Mouse (Mus musculus): Measurements from ENCODE around the gene Clec11a. TPM values are rescaled to one million over a fixed set of nuclear protein-coding genes. Genes with fewer than 3 reads are reported as not detected.
"Not testable (repeated sequence)": the region's sequence is repeated elsewhere in the genome, so short reads cannot be mapped to it uniquely, and the experiment has no call there.

The Clec11a gene
- total RNA-seq, 2 experiments from 2014 or later = 4.2 to 5.4 TPM

DNA sequence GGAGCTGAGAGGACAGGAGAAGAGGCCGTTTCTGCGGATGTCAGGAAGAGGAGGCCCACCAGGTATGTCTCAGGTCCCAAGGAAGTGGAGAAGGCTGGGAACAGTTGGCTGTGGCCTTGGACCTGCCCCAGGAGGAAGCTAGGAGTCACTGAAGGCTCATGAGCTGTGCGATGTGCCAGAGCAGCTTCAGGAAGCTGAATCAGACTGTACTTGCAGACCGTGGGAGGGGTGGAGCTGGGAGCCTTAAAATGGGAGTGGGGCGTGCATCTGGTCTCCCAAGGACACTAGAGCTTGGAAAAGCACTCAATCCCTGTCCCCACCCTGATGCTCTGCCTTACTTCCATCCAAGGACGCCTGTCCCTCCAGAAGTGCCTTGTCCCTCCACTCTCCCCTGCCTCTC lies 19.9 kb upstream of the Clec11a start:
- no peak for DNase-seq

DNA sequence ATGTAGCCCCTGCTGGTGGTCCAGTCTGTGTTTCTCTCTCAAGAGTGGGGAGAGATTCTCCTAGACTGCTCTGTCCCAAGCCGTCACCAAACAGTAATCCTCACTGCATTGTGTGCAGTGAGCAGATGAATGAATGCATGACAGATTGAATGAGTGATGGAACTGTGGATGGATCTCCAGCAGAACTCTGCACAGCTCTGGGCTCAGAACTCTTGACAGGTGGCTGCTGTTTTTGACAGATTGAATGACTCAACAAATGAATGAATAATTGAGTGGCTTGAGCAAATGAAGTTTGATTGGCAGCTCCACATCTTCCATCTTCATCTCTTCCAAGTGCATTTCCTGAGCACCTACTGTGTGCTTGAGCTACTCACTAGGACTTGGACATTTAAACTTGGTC lies 15.6 kb upstream of the Clec11a start:
- DNase-seq = no peak

DNA sequence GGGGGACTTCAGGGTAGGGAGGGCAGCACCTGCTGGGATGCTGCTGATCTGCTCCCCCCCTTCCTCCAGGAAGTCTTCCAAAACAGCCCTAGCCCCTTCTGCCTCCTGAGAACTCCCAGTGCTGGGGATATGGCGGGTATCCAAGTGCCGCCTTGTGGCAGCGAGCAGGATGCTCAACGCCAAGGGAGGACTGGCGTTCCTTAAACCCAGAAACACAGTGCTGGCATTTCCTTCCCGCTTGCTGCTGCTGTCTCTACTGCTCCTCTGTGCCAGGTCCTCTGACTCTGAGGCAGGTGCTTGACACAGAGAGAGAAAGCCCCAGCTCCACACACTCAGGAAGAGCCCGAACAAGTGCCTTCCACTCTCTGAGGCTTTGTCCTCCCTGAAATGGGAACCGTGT lies 14.2 kb upstream of the Clec11a start:
- no peak for DNase-seq

GRCm38 (mm10) chr7:44317913-44318312 lies 11.2 kb upstream of the Clec11a start:
- peak; percentile 50 for DNase-seq

GRCm38 (mm10) chr7:44312484-44312883 lies 5.8 kb upstream of the Clec11a start:
- DNase-seq = no peak

DNA sequence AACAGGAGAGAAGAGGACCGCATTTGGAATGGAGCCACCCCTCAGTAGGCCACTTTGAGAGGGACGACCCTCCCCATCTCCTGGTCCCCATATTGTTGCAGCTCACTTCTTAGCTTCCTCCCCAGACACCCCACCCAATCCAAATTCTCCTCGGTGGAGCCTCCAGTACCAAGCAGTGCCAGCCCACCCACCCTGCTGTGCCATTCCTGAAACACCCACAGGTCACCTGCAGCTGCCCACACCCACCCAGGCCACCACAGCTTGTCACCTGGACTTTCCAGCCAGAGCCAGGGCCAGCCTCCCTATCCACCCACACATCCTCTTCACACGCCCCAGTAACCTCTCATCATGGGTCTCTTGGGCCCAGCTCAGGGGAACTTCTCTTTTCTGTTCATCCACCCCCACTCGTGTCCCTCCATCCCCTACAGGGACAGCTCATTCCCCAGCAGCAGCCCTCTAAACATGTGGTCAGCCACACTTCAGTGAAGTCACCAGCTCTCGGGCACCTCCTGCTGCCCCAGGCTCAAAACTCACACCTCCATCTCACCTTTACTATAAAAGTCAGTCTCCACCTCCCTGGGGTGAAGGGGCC lies 5.1 kb upstream of the Clec11a start:
- no peak for DNase-seq

- peak; percentile 65 for DNase-seq
Observed at GRCm38 (mm10) chr7:44310878-44311712, 4.4 kb upstream of the Clec11a start.

DNA sequence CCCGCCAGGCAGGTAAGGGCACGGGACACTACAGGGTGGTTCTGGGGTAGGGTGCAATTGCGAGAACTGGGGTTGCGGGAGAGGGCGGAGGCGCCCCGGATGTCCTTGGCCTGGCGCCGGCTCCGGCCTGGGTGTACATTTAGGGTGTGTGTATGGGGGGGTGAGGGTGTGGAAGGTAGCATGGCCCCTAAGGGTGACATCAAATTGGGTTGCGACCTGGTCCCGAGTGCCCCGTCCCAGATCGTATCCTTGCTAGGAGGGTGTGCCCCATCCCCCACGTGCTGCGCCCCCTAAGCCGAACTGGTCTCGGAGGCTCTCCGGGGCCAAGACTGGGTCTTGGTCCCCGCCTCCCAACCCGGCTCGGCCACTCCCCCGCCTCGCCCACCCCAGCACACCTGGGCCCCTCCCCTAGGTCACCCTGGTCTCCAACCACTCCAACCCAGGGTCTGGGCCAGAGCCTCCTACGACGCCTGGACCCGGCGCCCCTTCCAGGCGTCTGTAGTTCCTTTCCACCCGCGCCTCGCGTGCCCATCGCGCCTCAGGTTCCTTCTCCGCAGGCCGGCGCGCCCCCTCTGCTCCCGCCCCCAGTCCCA lies 3.7 kb upstream of the Clec11a start:
- DNase-seq = no peak

DNA sequence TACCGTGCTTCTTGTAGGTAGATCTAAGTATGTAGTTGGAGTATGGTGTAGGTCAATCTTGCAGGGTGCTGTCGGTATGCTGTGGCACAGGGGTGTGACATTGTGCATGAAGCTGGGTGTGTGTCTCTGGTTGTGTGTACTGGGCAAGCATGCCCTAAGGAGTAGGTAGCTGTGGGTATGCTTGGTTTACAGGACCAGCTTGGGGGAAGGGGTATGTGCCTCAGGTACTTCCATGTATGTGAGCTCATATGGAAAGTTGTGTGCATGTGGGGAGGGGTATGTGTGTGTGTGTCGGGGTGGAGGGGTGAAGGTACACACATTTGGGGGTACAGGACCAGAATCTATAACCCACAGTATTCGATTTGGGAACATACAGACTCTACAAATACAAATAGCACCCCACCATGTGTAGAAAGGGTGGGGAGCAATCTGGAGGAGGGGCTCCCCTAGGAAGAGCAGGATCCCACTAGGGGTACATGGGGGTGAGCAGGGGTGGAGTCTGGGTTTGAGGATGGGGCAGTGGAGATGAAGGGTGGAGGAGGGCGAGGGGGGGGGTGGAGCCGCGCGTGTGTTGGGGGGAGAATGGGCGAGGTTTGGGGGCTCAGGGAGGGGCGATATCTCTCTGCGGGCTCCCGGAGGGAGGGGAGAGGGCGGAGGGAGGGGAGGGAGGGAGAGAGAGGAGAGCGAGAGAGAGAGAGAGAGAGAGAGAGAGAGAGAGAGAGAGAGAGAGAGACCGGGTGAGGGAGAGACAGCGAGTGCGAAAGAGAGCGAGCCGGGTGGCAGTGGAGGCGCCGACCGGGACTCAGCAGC lies 3.0 kb upstream of the Clec11a start, which contains the start of gene Shank1:
TSS of gene Shank1 (plus strand) at position 779 of the 810 bp plus-strand sequence.
- DNase-seq = no peak

DNA sequence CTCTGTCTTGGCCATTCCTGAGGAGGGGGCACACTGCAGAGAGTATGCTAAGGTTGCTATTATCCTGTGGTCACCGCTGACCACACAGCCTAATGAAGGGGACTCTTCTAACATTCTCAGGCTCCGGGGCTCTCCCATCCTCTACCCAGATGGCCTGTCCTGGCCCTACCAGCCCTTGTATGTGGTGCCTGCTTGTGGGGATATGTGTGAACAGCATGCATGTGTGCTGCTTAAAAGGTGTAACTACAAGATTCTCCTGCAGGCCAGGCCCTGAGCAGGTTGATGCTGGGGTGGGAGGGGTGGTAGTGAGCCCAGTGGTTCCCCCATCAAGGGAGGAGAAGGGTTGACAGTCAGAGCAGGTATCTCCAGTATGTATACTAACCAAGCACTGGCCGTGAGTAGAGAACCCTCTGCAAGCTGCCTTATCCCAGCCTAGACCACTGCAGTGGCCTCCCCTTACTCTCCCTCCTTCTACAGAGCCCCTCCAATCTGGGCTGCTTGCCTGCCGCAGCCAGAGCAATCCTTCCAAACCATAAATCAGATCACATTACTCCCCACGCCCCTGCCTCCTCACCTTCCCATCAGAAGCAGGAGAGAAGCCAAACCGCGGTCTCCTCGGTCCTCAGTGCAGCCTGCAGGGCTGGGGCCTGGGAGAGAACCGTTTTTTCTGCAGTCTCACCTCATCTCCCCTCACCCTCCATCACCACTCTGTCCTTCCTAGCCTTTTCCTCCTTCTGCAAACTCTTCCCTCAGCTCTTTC lies 739 bp upstream of the Clec11a start:
- DNase-seq = no peak

- DNase-seq = no peak
Observed at GRCm38 (mm10) chr7:44305686-44306085, 1.0 kb downstream of the Clec11a start.

DNA sequence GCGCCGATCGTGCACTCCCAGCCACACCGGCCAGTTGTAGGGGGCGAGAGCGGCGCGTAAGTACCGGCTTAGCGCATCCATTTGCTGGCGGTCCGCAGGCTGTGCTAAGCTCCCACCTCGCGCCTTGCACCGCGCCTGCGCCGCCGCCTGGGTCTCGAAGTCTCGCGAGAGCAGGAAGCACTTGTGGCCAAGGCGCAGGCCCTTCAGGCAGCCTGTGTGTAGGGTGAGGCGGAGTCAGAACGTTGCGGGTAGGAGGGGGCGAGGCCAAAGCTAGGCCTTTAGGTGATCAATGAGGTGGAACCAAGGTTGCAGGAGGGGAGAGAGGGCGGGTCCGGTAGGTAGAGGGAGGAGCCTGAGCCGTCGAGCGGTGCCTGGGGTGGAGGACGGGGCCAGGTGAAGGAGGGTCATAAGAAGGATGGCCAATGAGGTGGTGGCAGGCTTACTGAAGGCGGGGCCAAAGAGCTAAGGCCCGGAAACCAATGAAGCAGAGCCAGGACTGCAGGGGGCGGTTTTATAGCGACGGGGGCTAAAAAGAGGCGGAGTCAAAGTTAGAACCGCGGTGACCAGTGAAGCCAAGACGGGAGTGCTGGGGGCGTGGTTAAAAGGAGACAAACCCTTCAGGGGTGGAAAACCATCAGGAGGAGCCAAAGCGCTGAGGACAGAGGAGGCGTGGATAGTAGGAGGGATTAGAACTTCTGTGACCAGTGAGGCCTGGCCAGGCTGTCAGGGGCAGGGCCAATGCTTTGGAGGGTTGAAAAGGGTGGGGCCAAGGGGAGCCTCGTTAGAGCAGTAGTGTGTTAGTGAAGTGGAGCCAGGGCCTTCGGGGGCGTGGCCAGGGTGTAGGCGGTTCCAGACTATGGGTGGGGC lies 1.7 kb downstream of the Clec11a start:
- DNase-seq = peak; percentile 96

DNA sequence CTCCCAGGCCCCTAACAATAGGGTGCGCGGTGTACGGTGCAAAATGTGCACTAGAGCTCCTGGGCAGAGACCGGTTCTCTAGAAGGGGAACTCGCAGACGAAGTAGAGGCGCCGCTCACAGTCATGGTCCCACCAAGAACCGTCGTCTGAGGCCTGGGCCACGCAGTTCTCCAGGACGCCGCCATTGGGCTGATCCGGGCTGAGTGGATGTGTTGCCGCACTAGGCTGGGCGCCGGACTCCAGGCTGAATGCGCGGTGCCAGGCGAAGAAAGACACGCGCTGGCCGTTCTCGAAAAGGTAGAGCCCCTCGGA lies 2.3 kb downstream of the Clec11a start:
- no peak for DNase-seq

DNA sequence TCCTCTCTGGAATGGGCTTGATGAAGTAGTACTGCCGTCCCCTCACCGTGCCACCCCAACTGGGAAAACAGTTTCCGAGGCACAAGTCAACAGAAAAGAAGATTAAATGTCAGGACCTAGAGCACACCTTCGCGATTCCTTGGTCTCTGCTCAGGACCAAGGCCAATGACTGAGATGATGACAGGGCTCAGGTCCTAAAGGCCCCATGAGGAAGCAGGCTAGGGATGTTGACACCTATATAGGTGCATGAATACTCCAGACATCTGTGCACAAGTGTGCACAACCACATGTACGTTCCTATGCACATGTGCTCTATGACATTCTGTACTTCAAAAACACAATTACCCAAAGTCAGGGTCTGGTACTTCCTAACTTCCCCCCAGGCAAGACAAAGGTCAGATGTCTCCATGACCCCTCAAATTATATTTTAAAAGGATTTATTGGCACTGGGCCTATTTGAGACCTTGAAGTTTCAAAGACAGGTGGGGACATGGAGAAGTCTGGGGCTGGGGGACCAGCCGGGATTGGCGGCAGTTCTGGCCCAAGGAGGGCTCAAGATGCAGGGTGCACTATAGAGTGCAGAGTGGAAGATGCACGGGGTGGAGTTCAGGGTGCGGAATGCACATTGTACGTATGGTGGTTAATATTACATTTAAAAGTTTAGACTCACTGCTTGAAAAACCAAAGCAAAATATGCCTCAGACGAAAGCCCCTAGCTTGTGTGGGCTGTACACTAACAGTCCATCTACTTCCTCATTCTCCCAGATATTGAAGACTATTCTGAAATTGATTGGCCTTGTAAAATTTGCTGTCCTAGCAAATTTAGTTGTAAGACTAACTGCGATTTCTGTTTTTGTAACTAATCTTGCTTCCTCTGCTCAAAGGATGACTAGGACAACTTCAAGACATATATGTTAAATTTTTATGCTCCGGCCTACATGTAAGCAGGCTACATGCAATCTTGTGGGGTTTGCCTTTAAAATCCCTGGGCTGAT lies 3.1 kb downstream of the Clec11a start:
- DNase-seq = no peak

DNA sequence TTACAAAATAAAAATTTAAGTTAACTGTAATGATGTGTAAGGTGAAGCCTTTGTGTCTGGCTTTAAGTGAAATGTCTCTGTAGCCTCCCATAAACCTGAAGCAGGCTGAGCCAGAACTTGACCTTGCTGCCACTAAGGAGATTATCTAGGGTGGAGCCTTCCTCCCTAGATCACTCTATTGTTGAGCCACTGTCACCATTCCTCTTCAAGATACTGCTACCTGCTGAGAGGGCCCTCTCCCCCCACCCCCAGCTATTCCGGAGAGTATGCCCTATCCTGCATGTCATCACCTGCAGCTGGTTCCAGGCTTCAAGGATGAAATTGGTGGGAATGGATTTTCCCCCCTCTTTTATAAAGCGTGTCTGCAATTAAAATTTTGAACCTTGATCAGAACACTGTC lies 9.2 kb downstream of the Clec11a start:
- DNase-seq = not testable (repeated sequence)

GRCm38 (mm10) chr7:44291418-44291817 lies 15.3 kb downstream of the Clec11a start:
- no peak for DNase-seq

GRCm38 (mm10) chr7:44290986-44291385 lies 15.7 kb downstream of the Clec11a start:
- no peak for DNase-seq

DNA sequence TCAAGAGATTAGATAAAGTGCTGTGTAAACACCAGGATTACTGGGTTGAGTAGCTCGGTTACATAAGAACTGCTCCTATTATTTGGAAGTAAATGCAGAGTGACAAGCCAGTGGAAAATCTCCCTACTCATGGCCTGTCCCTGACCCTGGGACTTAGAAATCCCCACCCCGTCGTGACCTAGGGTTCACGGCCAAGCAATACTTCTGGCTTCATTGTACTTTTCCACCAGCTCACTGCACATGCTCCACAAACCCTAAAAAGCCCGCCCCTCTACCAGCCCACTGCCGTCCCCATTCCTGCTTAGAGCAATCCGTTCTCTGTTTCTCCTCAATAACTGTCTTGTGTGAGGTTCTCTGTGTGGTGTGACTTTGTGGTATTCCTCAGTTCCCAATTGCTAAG lies 18.9 kb downstream of the Clec11a start:
- no peak for DNase-seq

GRCm38 (mm10) chr7:44281586-44281985 lies 25.1 kb downstream of the Clec11a start:
- DNase-seq = no peak

DNA sequence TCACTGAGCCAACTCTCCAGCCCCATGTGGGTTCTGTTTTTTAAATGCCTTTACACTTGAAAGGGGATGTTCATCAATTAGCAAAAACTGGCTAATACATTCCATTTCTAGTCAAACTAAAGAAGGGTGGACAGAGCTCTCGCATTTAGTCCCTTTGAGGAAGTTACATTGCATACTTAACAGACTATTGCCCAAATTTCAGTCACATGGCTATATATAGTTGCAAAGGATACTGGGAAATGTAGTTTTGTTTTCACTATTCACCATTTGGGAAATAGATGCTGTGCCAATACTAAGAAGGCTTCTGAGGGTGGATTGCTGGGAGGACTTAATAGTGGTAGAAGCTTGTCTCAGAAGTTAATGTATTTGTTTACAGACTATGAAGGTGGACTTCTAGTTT lies 25.7 kb downstream of the Clec11a start:
- DNase-seq = no peak

Measured in adrenal gland, postnatal 10 days (tissue).